Mouse (Mus musculus): ENCODE measurements at regions not wholly inside any gene's neighbourhood (a gene's known extent, or its start where the extent isn't known, plus 50 kb on each side); places are given as distances from the start of the nearest gene placed in this dataset.

GRCm38 (mm10) chr6:81586441-81587117, 336.9 kb upstream of the Gcfc2 start:
- DNase-seq (ENCODE audit: low read depth): no peak

GRCm38 (mm10) chr6:81589727-81590126, 333.7 kb upstream of the Gcfc2 start:
- DNase-seq (ENCODE audit: low read depth): no peak

GRCm38 (mm10) chr6:81595926-81596325, 327.5 kb upstream of the Gcfc2 start:
- DNase-seq (ENCODE audit: low read depth): no peak

GRCm38 (mm10) chr6:81608637-81609036, 314.8 kb upstream of the Gcfc2 start:
- no peak for DNase-seq (ENCODE audit: low read depth)

- no peak for DNase-seq (ENCODE audit: low read depth)
Observed at GRCm38 (mm10) chr6:81611980-81612379, 311.5 kb upstream of the Gcfc2 start.

GRCm38 (mm10) chr6:81618018-81618417, 305.5 kb upstream of the Gcfc2 start:
- peak; percentile 22 for DNase-seq (ENCODE audit: low read depth)

- no peak for DNase-seq (ENCODE audit: low read depth)
Observed at GRCm38 (mm10) chr6:81621028-81621427, 302.4 kb upstream of the Gcfc2 start.

- no peak for DNase-seq (ENCODE audit: low read depth)
Observed at GRCm38 (mm10) chr6:81622714-81623113, 300.8 kb upstream of the Gcfc2 start.

- no peak for DNase-seq (ENCODE audit: low read depth)
Observed at GRCm38 (mm10) chr6:81625016-81625415, 298.5 kb upstream of the Gcfc2 start.

GRCm38 (mm10) chr6:81633586-81633985, 289.9 kb upstream of the Gcfc2 start:
- no peak for DNase-seq (ENCODE audit: low read depth)

- no peak for DNase-seq (ENCODE audit: low read depth)
Observed at GRCm38 (mm10) chr6:81647615-81648375, 275.7 kb upstream of the Gcfc2 start.

- DNase-seq (ENCODE audit: low read depth): no peak
Observed at GRCm38 (mm10) chr6:81651856-81652255, 271.6 kb upstream of the Gcfc2 start.

GRCm38 (mm10) chr6:81655205-81655604, 268.3 kb upstream of the Gcfc2 start:
- no peak for DNase-seq (ENCODE audit: low read depth)

GRCm38 (mm10) chr6:81660478-81661395, 262.7 kb upstream of the Gcfc2 start:
- DNase-seq (ENCODE audit: low read depth): no peak

- no peak for DNase-seq (ENCODE audit: low read depth)
Observed at GRCm38 (mm10) chr6:81668944-81669343, 254.5 kb upstream of the Gcfc2 start.

GRCm38 (mm10) chr6:81673316-81673715, 250.2 kb upstream of the Gcfc2 start:
- no peak for DNase-seq (ENCODE audit: low read depth)

GRCm38 (mm10) chr6:81697284-81697683, 226.2 kb upstream of the Gcfc2 start:
- no peak for DNase-seq (ENCODE audit: low read depth)

- DNase-seq (ENCODE audit: low read depth): no peak
Observed at GRCm38 (mm10) chr6:81698173-81698572, 225.3 kb upstream of the Gcfc2 start.

- DNase-seq (ENCODE audit: low read depth): no peak
Observed at GRCm38 (mm10) chr6:81714867-81715266, 208.6 kb upstream of the Gcfc2 start.

- no peak for DNase-seq (ENCODE audit: low read depth)
Observed at GRCm38 (mm10) chr6:81716371-81716770, 207.1 kb upstream of the Gcfc2 start.

- DNase-seq (ENCODE audit: low read depth): no peak
Observed at GRCm38 (mm10) chr6:81724601-81725545, 198.6 kb upstream of the Gcfc2 start.
